Mouse (Mus musculus): Measurements from ENCODE around the gene Sdf2. TPM values are rescaled to one million over a fixed set of nuclear protein-coding genes. Genes with fewer than 3 reads are reported as not detected.
"Not testable (repeated sequence)": the region's sequence is repeated elsewhere in the genome, so short reads cannot be mapped to it uniquely, and the experiment has no call there.

Sdf2 gene
- total RNA-seq, 1 experiment from 2014 or later, result 38.1 TPM

- ATAC-seq (replicated peaks in 1 of 2; ENCODE audit: insufficient read depth in 1 of 2, low FRiP score in 2 of 2, low TSS enrichment in 1 of 2, low read depth in 1 of 2, poor library complexity in 2 of 2, severe bottlenecking in 2 of 2), result no peak
These were observed 11.1 kb downstream of the Sdf2 start for GRCm38 (mm10) chr11:78256618-78257017.

DNA sequence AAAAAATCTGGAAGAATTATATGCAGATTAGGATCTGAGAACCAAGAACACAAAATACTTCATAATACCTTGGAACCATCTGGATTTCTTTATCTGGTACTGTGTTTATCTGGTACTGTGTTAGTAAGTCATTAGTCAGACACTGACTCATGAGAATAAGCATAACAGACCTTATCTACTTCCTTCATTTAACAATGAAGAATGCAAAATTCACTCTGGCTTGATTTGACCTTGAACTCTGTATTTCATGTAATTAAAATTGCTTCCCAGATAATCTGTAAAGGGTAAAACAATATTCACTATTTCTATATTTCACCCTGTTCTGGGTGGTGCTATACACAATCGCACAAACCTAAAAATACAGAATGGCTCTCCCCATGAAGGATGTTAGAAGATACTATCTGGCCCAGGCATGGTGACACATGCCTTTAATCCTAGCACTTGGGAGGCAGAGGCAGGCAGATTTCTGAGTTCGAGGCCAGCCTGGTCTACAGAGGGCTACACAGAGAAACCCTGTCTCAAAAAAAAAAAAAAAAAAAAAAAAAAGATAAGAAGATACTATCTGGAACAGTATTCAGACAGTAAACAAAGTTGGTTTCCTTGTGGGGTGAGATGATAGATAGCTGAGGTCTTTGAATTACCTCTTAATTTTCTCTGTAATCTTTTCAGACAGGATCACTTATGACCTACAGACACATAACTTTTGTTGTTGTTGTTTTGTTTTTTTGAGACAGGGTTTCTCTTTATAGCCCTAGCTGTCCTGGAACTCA lies 15.1 kb downstream of the Sdf2 start:
- ATAC-seq (replicated peaks in 1 of 2; ENCODE audit: insufficient read depth in 1 of 2, low FRiP score in 2 of 2, low TSS enrichment in 1 of 2, low read depth in 1 of 2, poor library complexity in 2 of 2, severe bottlenecking in 2 of 2), result no peak

DNA sequence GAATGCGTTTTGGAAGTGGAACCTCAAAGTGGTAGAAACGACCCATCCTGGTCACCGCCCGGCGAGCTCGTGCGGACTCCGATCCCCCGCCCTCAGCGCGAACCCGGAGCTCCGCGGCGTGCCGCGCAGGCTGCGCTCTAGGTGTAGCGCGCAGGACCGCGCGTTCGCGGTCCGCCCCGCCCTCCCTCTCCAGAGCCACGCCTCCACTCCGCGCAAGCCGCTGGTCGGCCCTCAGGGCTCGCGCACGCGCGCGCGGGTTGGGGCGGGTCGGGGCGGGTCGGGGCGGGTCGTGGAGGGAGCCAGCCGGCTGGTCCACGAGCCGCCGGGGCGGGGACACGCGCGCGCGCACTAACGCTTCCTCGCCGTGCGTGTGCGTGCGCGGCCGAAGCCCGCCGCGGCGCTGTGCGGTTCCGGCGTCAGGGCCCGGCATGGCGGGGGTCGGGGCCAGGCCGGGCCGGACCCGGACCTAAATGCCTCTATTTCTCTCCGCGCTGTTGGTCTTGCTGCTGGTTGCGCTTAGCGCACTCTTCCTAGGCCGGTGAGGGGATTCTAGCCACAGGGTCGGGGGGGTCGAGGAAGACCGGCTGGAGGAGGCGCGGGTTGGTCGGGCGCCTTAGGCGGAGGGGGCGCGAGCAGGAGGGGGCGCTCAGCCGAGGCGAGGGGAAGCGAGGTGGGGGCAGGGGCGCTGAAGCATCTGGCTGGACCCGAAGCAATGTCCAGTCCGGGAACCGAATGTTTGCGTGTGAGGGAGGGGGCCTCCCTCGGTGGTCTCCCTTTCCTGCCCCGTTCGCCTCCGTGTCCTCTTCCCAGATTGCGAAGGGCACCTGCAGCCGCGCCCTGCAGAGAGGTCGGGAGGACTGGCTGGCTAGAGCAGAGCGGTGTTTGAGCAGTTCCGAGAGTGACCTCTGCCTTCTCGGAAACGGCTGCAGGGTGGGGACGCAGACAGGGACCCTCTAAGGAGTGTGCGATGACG lies 16.1 kb downstream of the Sdf2 start, which contains the start of gene 2610507B11Rik:
TSS of gene 2610507B11Rik (plus strand) at position 373 of the 973 bp plus-strand sequence.
- ATAC-seq (replicated peaks in 1 of 2; ENCODE audit: insufficient read depth in 1 of 2, low FRiP score in 2 of 2, low TSS enrichment in 1 of 2, low read depth in 1 of 2, poor library complexity in 2 of 2, severe bottlenecking in 2 of 2), result peak; percentile 78 to 87

DNA sequence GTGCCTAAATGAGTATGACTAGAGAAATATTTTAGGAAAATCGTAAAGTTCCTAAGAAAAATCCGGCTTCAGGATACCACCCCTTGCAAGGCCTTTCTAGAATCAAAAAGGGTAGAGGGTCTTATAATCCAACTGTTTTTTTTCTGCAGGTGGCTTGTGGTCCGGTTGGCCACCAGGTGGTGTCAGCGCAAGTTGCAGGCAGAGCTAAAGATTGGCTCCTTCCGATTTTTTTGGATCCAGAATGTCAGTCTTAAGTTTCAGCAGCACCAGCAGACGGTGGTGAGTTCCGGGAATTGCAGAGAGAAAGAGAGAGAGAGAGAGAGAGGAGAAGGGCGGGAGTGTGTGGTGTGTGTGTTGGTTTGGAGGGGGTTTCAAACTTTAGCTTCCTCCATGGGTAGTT lies 17.0 kb downstream of the Sdf2 start:
- peak; percentile 55 to 67 for ATAC-seq (replicated peaks in 1 of 2; ENCODE audit: insufficient read depth in 1 of 2, low FRiP score in 2 of 2, low TSS enrichment in 1 of 2, low read depth in 1 of 2, poor library complexity in 2 of 2, severe bottlenecking in 2 of 2)

GRCm38 (mm10) chr11:78265571-78265970 lies 20.0 kb downstream of the Sdf2 start:
- ATAC-seq (replicated peaks in 1 of 2; ENCODE audit: insufficient read depth in 1 of 2, low FRiP score in 2 of 2, low TSS enrichment in 1 of 2, low read depth in 1 of 2, poor library complexity in 2 of 2, severe bottlenecking in 2 of 2), result no peak

DNA sequence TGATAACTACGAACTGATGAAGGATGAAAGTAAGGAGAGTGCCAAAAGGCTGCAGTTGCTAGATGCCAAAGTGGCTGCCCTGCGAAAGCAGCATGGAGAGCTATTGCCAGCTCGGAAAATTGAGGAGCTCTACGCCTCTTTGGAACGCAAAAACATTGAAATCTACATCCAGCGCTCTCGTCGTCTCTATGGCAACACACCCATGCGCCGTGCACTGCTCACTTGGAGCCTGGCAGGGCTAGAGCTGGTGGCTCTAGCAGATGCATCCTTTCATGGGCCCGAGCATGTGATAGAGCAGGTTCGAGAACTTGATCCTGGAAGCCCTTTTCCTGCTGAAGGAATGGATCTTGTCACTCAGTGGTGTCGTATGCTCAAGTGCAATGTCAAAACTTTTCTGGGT lies 26.4 kb downstream of the Sdf2 start:
- no peak for ATAC-seq (replicated peaks in 1 of 2; ENCODE audit: insufficient read depth in 1 of 2, low FRiP score in 2 of 2, low TSS enrichment in 1 of 2, low read depth in 1 of 2, poor library complexity in 2 of 2, severe bottlenecking in 2 of 2)

DNA sequence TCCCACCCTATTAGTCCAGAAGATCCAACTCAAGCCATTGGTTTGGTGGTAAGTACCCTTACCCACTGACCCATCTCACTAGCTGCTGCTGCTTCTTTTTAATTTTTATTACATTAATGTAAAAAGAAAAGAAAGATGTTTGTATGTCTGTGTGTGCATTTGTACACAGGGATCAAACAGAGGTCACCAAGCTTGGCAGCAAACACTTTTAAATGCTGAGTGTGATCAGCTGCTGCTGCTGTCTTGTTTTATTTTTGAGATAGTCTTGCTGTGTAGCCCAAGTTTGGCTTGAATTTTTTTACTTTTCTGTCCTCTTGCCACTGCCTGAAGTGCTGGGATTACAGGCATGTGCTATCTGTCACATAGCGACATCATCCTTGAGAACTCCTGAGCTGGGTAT lies 30.1 kb downstream of the Sdf2 start:
- ATAC-seq (replicated peaks in 1 of 2; ENCODE audit: insufficient read depth in 1 of 2, low FRiP score in 2 of 2, low TSS enrichment in 1 of 2, low read depth in 1 of 2, poor library complexity in 2 of 2, severe bottlenecking in 2 of 2), result no peak

GRCm38 (mm10) chr11:78276169-78276568 lies 30.6 kb downstream of the Sdf2 start:
- not testable (repeated sequence) for ATAC-seq (replicated peaks in 1 of 2; ENCODE audit: insufficient read depth in 1 of 2, low FRiP score in 2 of 2, low TSS enrichment in 1 of 2, low read depth in 1 of 2, poor library complexity in 2 of 2, severe bottlenecking in 2 of 2)

- no peak for ATAC-seq (replicated peaks in 1 of 2; ENCODE audit: insufficient read depth in 1 of 2, low FRiP score in 2 of 2, low TSS enrichment in 1 of 2, low read depth in 1 of 2, poor library complexity in 2 of 2, severe bottlenecking in 2 of 2)
These were observed 33.3 kb downstream of the Sdf2 start for GRCm38 (mm10) chr11:78278853-78279252.

GRCm38 (mm10) chr11:78279586-78279985 lies 34.0 kb downstream of the Sdf2 start:
- ATAC-seq (replicated peaks in 1 of 2; ENCODE audit: insufficient read depth in 1 of 2, low FRiP score in 2 of 2, low TSS enrichment in 1 of 2, low read depth in 1 of 2, poor library complexity in 2 of 2, severe bottlenecking in 2 of 2), result no peak

GRCm38 (mm10) chr11:78289146-78289763 lies 43.7 kb downstream of the Sdf2 start:
- ATAC-seq (replicated peaks in 1 of 2; ENCODE audit: insufficient read depth in 1 of 2, low FRiP score in 2 of 2, low TSS enrichment in 1 of 2, low read depth in 1 of 2, poor library complexity in 2 of 2, severe bottlenecking in 2 of 2), result no peak

GRCm38 (mm10) chr11:78290654-78291053 lies 45.1 kb downstream of the Sdf2 start, which contains the start of gene BC030499:
Gene BC030499 (plus strand): TSS chr11:78290841.
- no peak for ATAC-seq (replicated peaks in 1 of 2; ENCODE audit: insufficient read depth in 1 of 2, low FRiP score in 2 of 2, low TSS enrichment in 1 of 2, low read depth in 1 of 2, poor library complexity in 2 of 2, severe bottlenecking in 2 of 2)

DNA sequence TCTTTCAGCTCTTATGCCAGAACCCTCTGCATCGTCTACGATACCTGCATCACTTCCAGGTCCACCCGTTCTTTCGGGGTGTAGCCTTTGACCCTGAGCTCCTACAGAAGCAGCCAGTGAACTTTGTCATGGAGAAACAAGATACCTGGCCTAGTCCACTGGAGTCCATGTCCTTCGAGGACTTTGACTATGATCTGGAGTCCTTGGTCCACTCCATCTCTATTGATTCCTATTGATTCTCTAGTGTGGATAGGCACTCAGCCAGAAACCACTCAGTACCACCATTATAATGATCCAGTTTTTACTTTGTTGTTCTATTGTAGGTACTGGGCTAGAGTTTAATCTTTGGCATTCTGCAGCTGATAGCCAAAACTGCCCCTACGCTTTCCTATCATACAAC lies 49.0 kb downstream of the Sdf2 start:
- no peak for ATAC-seq (replicated peaks in 1 of 2; ENCODE audit: insufficient read depth in 1 of 2, low FRiP score in 2 of 2, low TSS enrichment in 1 of 2, low read depth in 1 of 2, poor library complexity in 2 of 2, severe bottlenecking in 2 of 2)

- ATAC-seq (replicated peaks in 1 of 2; ENCODE audit: insufficient read depth in 1 of 2, low FRiP score in 2 of 2, low TSS enrichment in 1 of 2, low read depth in 1 of 2, poor library complexity in 2 of 2, severe bottlenecking in 2 of 2), result no peak
These were observed 55.4 kb downstream of the Sdf2 start for GRCm38 (mm10) chr11:78300917-78301316.

DNA sequence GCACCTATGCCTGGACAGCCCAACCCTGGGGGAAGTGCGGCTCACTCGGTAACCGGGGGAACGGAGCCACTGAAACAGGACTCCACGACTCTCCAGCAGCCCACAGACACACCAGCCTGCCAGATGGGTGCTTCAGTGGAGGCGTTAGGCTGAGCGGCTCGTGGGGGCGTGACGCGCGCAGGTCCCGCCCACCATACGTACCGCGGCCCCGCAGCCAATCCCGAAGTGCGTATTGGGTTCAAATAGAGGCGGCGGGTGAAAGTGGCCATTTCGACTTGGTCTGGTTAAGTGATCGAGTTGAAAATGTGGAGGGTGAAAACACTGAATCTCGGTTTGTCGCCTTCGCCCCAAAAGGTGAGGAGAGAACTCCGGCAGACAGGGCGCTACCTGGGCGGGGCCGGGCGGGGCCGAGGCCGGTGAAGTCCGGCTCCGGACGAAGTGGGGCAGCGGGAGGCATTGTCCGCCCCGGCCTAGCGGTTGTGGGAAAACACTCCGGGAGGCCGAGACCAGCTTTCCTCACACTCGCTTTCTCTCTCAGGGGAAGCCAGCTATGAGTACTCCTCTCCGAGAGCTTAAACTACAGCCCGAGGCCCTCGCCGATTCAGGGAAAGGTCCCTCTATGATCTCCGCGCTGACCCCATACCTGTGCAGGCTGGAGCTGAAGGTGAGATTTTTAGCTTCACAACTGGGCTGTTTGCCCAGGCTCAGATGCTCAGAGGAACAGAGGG lies 56.0 kb downstream of the Sdf2 start, which contains the start of gene Spag5:
TSS of gene Spag5 (plus strand) at position 173 of the 728 bp plus-strand sequence.
- ATAC-seq (replicated peaks in 1 of 2; ENCODE audit: insufficient read depth in 1 of 2, low FRiP score in 2 of 2, low TSS enrichment in 1 of 2, low read depth in 1 of 2, poor library complexity in 2 of 2, severe bottlenecking in 2 of 2), result peak; percentile 99 to 100
